Mouse (Mus musculus): Measurements from ENCODE around the gene Olfr497.

Olfr497 gene

GRCm38 (mm10) chr7:108420121-108420520, at the start of gene Olfr497:
Gene Olfr497 (plus strand): TSS chr7:108420421.
- DNase-seq: no peak

GRCm38 (mm10) chr7:108392867-108393266, 27.4 kb upstream of the Olfr497 start, which contains the start of gene Olfr495:
Gene Olfr495 (plus strand): TSS chr7:108393167.
- no peak for DNase-seq

- DNase-seq: no peak
Measured at GRCm38 (mm10) chr7:108465026-108465425, 44.8 kb downstream of the Olfr497 start, which contains the start of gene Olfr498. Gene Olfr498 (plus strand): TSS chr7:108465326.
